Mouse (Mus musculus): Measurements from ENCODE around the gene Armc6. TPM values are rescaled to one million over a fixed set of nuclear protein-coding genes. Genes with fewer than 3 reads are reported as not detected.
A peak's percentile ranks its signal among the peaks of the same experiment; 100 is the strongest.

Armc6 gene
- polyA plus RNA-seq, 1 experiment from 2014 or later, result 48.4 TPM

DNA sequence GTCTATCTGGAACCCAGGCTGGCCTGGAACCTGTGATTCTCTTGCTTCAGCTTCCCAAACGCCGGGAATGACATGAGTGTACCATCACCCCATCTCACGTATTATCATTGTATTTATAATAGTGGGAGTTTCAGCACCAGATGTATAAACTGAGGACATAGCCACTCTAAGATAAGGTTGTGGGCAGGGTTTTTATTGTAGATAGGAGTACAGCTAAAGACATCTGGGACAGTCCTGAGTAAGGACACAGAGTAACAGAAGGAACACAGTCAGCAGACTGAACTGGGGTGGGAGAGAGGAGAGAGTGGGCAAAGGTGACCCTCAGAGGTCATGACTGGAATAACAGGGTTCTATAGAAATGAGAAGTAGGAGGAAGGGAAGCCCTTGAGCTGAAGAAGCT is 33.4 kb upstream of the Armc6 start:
- H3K4me2 ChIP-seq (replicated peaks), result no peak overlapping the region
- H3K36me3 ChIP-seq, result peaks cover 34% of the 10 kb centered on the region
- no peak overlapping the region for H3K27ac ChIP-seq
- WGBS, result 88% methylated on average over 3 of the region's 3 CpGs
- no peaks in the 10 kb centered on the region for H3K27me3 ChIP-seq
- no peak overlapping the region for H3K4me3 ChIP-seq
- ATAC-seq (ENCODE audit: low FRiP score), result no peak
- no peak overlapping the region for H3K9ac ChIP-seq
- H3K4me1 ChIP-seq, result no peaks in the 10 kb centered on the region
- H3K9me3 ChIP-seq (replicated peaks), result no peaks in the 10 kb centered on the region

DNA sequence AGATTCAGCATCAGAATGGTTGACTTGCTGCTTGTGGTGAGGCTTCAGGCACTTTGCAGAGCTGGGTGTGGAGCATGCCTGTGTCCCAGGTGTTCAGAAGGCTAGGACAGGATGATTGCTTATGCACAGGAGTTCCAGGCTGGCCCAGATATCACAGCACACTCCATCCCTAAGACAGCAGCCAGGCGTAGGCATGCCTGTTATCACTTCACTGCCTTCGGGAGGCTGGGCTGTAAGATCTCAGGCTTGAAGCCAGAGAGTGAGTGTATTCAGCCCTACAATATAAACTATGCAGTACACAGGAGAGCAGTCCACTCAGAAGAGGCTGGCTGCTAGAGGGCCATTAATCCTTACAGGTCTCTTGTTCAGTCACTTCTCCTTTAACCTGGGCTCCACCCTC is 24.8 kb upstream of the Armc6 start:
- Histone ChIP-seq H3K36me3 (peaks cover 99% of the 10 kb centered on the region), H3K27me3 (no peaks in the 10 kb centered on the region), H3K9ac (no peak overlapping the region), H3K4me3 (no peak overlapping the region), H3K4me1 (no peaks in the 10 kb centered on the region), H3K4me2 (replicated peaks) (no peak overlapping the region), H3K27ac (no peak overlapping the region), H3K9me3 (replicated peaks) (no peaks in the 10 kb centered on the region)
- no peak for ATAC-seq (ENCODE audit: low FRiP score)
- 93% methylated on average over 2 of the region's 2 CpGs for WGBS

DNA sequence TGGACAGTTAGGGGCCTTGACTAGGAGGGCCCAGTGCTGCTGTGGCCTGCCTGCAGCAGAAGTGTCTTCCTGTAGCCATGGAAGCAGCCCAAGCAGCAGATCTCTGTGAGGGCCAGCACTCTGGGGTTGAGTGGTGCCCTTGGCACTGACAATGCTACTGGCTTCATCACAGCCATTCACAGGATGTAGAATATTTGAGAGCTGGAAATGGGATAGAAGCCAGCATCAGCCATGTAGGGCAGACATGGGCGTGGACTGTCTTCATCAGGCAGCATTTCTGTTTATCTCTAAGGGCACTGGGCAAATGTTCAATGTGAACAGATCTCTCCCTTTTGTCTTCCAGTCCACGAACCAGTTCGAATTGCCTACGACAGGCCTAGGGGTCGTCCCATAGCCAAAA is 24.3 kb upstream of the Armc6 start:
- WGBS, result 96% methylated on average over 5 of the region's 5 CpGs
- H3K27me3 ChIP-seq, result no peaks in the 10 kb centered on the region
- H3K36me3 ChIP-seq, result peaks cover 99% of the 10 kb centered on the region
- no peak overlapping the region for H3K9ac ChIP-seq
- H3K4me2 ChIP-seq (replicated peaks), result no peak overlapping the region
- H3K9me3 ChIP-seq (replicated peaks), result no peaks in the 10 kb centered on the region
- no peak overlapping the region for H3K4me3 ChIP-seq
- H3K27ac ChIP-seq, result no peak overlapping the region
- H3K4me1 ChIP-seq, result no peaks in the 10 kb centered on the region
- ATAC-seq (ENCODE audit: low FRiP score), result no peak

DNA sequence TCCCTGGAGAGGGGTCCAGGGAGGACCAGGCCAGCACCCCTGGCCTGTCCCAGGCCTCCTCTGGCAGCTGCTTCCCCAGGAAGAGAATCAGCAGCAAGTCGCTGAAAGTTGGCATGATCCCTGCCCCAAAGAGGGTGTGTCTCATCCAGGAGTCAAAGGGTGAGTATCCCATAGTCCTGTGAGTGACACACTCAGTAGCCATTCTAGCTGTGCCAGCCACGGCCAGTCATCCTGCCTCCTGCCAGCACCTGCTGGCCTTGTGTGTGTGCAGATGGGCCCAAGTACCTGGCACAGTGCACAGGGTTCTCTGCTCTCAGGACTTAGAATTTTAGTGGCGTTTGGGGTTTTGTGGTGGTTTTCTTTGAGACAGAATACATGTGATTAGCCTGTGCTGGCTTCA is 23.2 kb upstream of the Armc6 start:
- 84% methylated on average over 3 of the region's 3 CpGs for WGBS
- Histone ChIP-seq H3K4me1 (no peaks in the 10 kb centered on the region), H3K4me3 (no peak overlapping the region), H3K4me2 (replicated peaks) (no peak overlapping the region), H3K9ac (no peak overlapping the region), H3K27me3 (no peaks in the 10 kb centered on the region), H3K9me3 (replicated peaks) (no peaks in the 10 kb centered on the region), H3K36me3 (peaks cover 99% of the 10 kb centered on the region), H3K27ac (no peak overlapping the region)
- no peak for ATAC-seq (ENCODE audit: low FRiP score)

DNA sequence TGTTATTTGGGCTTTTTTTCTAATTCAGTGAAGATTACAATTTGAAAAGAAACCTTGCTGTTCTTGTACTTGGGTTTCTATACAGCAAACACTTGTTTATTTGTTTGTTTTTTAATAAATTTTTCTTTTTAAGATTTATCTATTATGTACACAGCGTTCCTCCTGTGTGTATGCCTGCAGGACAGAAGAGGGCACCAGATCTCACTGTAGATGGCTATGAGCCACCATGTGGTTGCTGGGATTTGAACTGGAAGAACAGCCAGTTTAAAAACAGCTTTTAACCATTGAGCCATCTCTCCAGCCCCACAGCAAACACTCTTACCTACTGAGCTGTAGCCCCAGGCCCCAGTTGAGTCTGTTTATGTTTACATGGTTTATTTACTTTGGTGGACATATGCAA is 20.4 kb upstream of the Armc6 start:
- WGBS, result 96% methylated on average over 1 of the region's 1 CpGs
- ATAC-seq (ENCODE audit: low FRiP score), result no peak
- no peak overlapping the region for H3K27ac ChIP-seq

DNA sequence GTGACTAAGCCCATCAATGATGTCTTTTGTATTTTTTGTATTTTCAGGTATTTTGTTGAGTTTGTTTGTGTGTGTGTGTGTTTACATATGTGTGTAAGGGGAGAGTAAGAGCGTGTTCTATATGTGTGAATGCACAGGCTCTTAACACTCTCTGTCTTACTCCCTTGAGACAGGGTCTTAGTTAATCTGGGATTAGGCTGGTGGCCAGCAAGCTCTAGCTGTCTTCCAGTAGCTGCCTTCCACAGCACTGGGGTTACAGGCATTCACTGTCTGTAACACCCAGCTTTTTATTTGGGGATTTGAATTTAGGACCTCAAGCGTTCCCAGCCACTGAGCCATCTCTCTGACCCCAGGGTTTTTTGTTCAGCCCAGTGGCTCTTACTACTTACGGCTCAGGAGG is 13.6 kb upstream of the Armc6 start:
- Histone ChIP-seq H3K4me1 (peaks cover 4% of the 10 kb centered on the region; the same call in 1 of the 2 replicates), H3K9ac (no peak overlapping the region), H3K36me3 (peaks cover 91% of the 10 kb centered on the region), H3K9me3 (replicated peaks) (no peaks in the 10 kb centered on the region), H3K27ac (no peak overlapping the region), H3K27me3 (no peaks in the 10 kb centered on the region), H3K4me2 (replicated peaks) (no peak overlapping the region), H3K4me3 (no peak overlapping the region)
- WGBS, result 90% methylated on average over 3 of the region's 3 CpGs
- ATAC-seq (ENCODE audit: low FRiP score), result no peak

More for the DNA sequence above, 20.4 kb upstream of the Armc6 start:
- Histone ChIP-seq H3K9me3 (replicated peaks) (no peaks in the 10 kb centered on the region), H3K9ac (no peak overlapping the region), H3K4me2 (replicated peaks) (no peak overlapping the region), H3K4me1 (no peaks in the 10 kb centered on the region), H3K27me3 (no peaks in the 10 kb centered on the region), H3K4me3 (no peak overlapping the region), H3K36me3 (peaks cover 99% of the 10 kb centered on the region)

DNA sequence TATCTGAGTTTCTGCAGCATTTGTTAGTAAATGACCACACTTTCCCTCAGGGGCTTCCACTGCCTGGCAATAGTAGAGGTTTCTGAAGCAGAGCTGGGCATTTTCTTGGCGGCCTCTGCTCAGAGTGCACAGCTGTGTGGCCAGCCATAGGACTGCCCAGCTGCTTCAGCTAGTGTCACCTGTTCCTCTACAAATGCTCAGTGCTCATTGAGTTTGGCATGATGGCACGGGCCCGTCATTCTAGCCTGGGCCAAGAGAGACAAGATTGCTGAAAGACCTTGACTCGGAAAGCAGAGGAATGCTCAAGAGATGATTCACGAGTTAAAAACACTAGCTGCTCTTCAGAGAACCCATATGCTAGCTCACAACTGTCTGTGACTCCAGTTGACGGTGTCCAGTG is 12.4 kb upstream of the Armc6 start:
- Histone ChIP-seq H3K27me3 (no peaks in the 10 kb centered on the region), H3K9me3 (replicated peaks) (no peaks in the 10 kb centered on the region), H3K4me1 (peaks cover 4% of the 10 kb centered on the region; the same call in 1 of the 2 replicates), H3K4me3 (no peak overlapping the region), H3K9ac (no peak overlapping the region), H3K36me3 (peaks cover 91% of the 10 kb centered on the region), H3K4me2 (replicated peaks) (no peak overlapping the region), H3K27ac (no peak overlapping the region)
- WGBS, result 96% methylated on average over 6 of the region's 6 CpGs
- ATAC-seq (ENCODE audit: low FRiP score), result no peak

DNA sequence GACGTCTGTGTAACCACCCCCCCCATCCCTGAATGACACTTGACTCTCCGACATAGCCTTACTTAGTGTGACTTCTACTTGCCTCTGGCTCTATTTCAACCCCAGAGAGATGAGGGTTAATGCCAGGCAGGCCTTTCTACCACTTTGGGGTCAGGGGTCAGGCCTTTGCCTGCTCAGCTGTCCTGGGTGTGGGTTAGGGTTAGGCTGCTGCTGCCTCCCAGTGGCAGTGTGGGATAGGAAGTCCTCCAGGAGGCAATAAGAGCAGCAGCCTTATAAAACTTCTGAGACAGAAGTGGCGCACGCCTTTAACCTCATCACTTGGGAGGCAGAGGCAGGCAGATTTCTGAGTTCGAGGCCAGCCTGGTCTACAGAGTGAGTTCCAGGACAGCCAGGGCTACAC is 6.4 kb upstream of the Armc6 start:
- Histone ChIP-seq H3K4me3 (no peak overlapping the region), H3K27ac (no peak overlapping the region), H3K4me1 (peaks cover 11% of the 10 kb centered on the region), H3K4me2 (replicated peaks) (no peak overlapping the region), H3K9ac (no peak overlapping the region), H3K27me3 (no peaks in the 10 kb centered on the region), H3K9me3 (replicated peaks) (no peaks in the 10 kb centered on the region), H3K36me3 (peaks cover 88% of the 10 kb centered on the region)
- WGBS, result 93% methylated on average over 5 of the region's 5 CpGs
- no peak for ATAC-seq (ENCODE audit: low FRiP score)

DNA sequence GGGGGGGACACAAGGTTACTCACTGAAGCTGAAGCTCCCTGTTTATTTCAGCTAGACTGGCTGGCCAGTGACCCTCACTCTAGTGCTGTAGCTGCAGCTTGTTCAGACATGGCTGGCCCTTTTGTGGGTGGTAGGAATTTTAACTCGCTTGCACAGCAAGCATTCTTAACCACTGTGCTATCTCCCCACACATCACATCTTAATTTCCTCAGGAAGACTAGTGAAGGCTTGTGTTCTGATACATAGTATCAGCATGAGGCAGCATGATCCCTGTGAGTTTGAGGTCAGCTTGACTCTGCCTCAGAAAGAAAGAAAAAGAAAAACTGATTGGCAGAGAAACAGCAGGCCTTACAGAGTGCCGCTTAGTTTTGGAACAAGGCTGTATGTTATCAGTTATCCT is 3.6 kb upstream of the Armc6 start:
- Histone ChIP-seq H3K36me3 (peaks cover 64% of the 10 kb centered on the region), H3K4me3 (no peak overlapping the region), H3K4me1 (peaks cover 19% of the 10 kb centered on the region), H3K4me2 (replicated peaks) (no peak overlapping the region), H3K27ac (no peak overlapping the region), H3K27me3 (no peaks in the 10 kb centered on the region), H3K9me3 (replicated peaks) (no peaks in the 10 kb centered on the region), H3K9ac (no peak overlapping the region)
- WGBS, result 87% methylated on average over 2 of the region's 2 CpGs
- ATAC-seq (ENCODE audit: low FRiP score), result no peak

DNA sequence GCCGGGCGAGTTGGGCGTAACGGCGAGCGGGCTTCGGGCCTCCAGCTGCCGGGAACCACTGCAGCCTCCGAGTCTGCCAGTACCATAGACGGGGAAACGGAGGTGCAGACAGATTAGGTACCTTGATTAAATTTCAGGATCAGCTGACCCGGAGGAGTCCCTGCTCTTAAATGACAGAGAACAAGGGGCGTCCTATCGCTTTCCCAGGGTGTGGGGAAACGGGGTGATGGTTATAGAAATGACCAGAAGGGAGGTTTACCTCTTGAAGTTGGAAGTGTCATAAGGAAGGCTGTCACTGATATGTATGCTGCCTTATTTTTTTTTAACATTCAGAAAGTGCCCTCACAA is 489 bp upstream of the Armc6 start:
- peak overlapping the region; percentile 88 for H3K9ac ChIP-seq
- H3K4me3 ChIP-seq, result peak overlapping the region; percentile 88
- under 1% methylated on average over 15 of the region's 15 CpGs for WGBS
- H3K4me2 ChIP-seq (replicated peaks), result peak overlapping the region; percentile 84
- no peak; the same call in 1 of the 2 replicates for ATAC-seq (ENCODE audit: low FRiP score)
- H3K4me1 ChIP-seq, result peaks cover 25% of the 10 kb centered on the region
- no peaks in the 10 kb centered on the region for H3K27me3 ChIP-seq
- peaks cover 49% of the 10 kb centered on the region for H3K36me3 ChIP-seq
- no peaks in the 10 kb centered on the region for H3K9me3 ChIP-seq (replicated peaks)
- peak overlapping the region; percentile 92 for H3K27ac ChIP-seq

DNA sequence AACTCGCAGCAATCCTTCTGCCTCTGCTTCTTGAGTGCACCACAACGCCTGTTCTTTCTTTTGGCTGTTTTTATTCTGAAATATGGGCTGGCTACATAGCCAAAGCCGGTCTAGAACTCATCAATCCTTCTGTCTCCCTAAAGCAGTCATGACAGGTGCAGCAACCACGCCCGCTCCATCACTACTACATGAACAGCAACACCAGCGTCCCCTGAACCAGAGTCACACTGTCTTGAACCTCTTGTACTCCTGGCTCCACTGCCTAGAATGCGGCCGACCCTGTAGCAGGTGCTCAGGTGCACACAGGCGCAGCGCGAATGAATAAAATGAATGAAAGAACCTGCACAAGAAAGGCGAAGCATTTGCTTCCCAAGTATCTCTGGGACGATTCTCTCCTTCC is 660 bp downstream of the Armc6 start:
- Histone ChIP-seq H3K4me3 (peak overlapping the region; percentile 88), H3K36me3 (peaks cover 50% of the 10 kb centered on the region), H3K4me2 (replicated peaks) (peak overlapping the region; percentile 84), H3K9me3 (replicated peaks) (no peaks in the 10 kb centered on the region), H3K4me1 (peaks cover 25% of the 10 kb centered on the region), H3K27ac (peak overlapping the region; percentile 92), H3K9ac (peak overlapping the region; percentile 88), H3K27me3 (no peaks in the 10 kb centered on the region)
- 8% methylated on average over 13 of the region's 13 CpGs for WGBS
- peak; percentile 49 for ATAC-seq (ENCODE audit: low FRiP score)

DNA sequence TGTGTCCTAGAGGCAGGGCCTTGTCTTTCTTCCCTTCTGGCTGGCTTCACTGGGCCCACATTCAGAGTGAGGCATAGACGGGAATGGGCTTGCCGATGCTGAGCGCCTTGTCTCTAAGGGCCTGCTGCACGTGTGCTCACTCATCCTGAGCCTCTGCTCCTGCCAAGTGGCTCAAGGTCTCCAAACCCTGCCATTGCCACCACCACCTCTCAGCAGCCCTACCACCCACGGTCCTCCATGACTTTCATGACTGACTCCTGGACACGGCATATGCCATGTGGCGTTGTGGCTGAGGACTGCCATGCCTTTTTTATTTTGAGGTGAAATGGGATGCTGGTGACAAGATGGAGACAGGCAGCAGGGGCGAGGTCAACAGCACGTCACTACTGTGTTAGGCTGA is 3.4 kb downstream of the Armc6 start:
- no peak overlapping the region for H3K9ac ChIP-seq
- H3K36me3 ChIP-seq, result peaks cover 30% of the 10 kb centered on the region
- no peaks in the 10 kb centered on the region for H3K27me3 ChIP-seq
- H3K4me1 ChIP-seq, result peaks cover 20% of the 10 kb centered on the region
- ATAC-seq (ENCODE audit: low FRiP score), result no peak
- WGBS, result 92% methylated on average over 9 of the region's 9 CpGs
- no peak overlapping the region for H3K27ac ChIP-seq
- H3K4me3 ChIP-seq, result no peak overlapping the region
- no peak overlapping the region for H3K4me2 ChIP-seq (replicated peaks)
- H3K9me3 ChIP-seq (replicated peaks), result no peaks in the 10 kb centered on the region

DNA sequence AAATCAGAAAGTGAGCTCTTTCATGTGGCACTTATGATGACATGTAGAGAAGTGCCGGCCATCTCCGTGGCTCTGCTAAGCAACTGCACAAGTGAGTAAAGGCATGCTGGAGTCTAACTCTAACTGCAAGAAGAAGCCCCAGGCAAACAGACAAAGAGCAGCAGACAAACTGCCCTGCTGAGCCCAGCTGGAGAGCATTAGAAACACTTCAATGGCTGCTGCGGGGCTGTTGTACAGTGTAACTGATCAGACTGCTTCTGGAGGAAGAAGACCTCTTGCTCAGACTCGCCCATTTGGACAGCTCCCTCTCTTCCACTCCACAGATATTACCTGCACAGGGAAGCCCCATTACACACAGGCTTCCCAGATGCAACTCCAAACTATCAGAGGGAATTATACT is 6.3 kb downstream of the Armc6 start:
- no peak for ATAC-seq (ENCODE audit: low FRiP score)
- H3K4me3 ChIP-seq, result no peak overlapping the region
- H3K27ac ChIP-seq, result no peak overlapping the region
- no peak overlapping the region for H3K9ac ChIP-seq
- H3K4me1 ChIP-seq, result peaks cover 6% of the 10 kb centered on the region; the same call in 1 of the 2 replicates
- 27% methylated on average over 4 of the region's 4 CpGs for WGBS
- peaks cover 57% of the 10 kb centered on the region for H3K36me3 ChIP-seq
- H3K4me2 ChIP-seq (replicated peaks), result no peak overlapping the region
- H3K9me3 ChIP-seq (replicated peaks), result no peaks in the 10 kb centered on the region
- H3K27me3 ChIP-seq, result no peaks in the 10 kb centered on the region
